Mouse (Mus musculus) right cerebral cortex, postnatal 4 days (tissue): Measurements from ENCODE around the gene Ppp3ca.
"Not testable (repeated sequence)": the region's sequence is repeated elsewhere in the genome, so short reads cannot be mapped to it uniquely, and the experiment has no call there.

Experiments
- DNase-seq: peaks from one replicate; pipeline ENCODE4 v3.0.0-alpha.2; 2022

Gene Ppp3ca

DNA sequence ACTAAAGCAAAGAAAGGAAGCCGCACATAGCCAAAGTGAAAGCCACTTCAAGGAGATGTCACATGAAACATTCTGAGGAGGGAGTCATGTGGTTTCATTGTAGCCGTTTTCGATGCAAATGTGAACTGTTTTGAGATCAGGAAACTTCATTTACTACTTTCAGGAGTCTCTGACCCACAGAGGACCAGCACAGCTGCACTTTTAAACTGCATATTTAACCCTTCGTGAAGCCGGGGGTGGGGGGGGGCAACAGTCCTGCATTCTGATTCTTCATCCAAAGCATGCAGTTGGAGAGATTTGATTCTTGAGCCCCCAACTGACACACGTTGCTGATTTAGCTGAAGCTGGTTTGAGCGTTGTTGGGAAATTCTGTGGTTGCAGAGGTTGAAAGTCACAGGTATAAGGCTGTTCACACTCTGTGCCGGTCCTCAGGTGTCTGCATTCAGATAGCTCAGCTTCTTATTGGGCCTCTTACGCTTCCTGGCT lies 18.2 kb downstream of the Ppp3ca start:
- DNase-seq, result no peak

DNA sequence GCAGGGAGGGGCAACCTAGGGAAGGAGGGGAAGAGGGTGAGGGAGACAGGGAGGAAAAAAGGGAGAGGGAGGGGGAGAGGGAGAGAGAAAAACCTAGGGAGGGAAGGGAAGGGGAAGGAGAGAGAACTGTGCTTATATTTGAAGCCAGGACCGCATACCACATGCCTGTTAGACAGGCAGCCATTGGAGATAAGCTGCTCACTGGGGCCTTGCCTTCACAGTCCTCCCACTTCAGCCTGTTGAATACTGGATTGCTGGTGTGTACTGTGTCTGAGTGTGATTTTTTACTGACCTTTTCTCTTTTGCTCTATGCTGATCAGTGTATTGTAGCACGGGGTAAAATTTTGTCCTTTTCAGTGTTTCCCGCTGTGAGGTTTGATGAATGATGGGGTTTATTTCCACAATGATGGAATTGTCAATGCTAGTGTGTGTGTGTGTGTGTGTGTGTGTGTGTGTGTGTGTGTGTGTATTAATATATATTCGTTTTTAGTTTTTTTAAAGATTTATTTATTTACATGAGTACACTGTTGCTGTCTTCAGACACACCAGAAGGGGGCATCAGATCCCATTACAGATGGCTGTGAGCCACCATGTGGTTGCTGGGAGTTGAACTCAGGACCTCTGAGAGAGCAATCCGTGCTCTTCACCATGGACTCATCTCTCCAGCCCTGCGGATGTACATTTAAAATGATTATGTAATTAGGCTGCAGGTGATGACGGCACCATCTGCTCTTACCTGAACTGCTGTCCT lies 20.0 kb downstream of the Ppp3ca start:
- no peak for DNase-seq

DNA sequence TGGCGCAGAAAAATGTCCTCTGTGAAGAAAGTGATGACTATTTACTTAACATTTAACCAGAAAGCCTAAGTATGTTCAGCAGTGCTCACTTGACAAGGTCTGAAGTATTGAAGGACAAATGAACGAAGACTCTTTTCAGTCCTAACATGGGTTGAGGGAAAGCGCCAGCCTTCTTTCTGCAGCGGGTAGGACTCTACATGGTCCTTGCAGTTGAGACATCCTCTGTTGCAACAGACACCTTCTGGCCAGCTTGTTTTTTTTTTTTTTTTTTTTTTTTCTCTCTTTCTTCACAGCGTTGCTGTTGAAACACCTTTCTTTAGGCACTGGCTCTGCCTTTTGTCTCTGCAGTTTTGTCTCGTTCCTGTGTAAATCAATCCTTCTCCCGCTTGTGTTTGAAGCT lies 22.1 kb downstream of the Ppp3ca start:
- no peak for DNase-seq

DNA sequence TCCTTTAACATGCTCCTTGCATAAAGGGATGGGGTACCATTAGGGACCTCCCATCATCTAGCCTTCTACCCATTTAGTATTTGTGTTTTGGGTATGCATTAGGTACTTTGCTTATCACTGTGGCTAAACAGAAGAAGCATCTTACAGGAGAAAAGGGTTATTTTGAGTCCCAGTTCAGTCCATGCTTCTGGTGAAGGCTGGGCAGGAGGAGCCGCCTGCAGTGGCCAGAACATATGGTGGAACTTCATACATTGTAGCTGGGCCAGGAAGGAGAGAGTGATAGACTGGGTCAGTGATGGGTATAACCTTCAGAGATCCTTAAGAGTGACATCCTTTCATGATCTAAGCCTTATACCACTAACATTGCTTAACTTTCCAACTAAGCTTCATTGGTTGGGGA lies 23.6 kb downstream of the Ppp3ca start:
- no peak for DNase-seq

DNA sequence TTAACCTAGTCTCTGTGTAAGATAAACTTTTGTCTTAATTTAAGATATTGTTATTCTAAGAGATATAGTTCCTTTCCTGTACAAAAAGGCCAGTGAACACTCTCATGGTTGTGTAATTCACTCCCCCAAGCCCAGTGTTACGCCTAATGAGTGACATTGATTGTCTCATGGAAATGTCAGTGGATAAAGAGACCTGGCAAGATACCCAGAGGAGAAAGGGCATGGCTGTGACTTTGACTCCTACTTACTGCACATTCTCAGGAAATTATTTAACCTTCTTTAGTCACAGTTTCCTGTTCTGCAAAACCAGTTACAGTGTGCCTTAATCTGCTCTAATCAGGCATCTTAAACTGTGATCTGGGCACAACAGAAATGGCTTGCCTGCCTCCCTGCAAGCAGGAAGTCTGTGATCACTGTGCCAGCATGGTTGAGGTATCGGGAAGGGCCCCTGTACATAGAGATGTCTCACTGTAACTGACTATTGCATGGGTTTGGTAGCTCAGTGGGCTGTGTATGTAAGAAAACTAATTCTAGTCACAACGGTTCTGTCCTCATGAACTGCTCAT lies 27.8 kb downstream of the Ppp3ca start:
- no peak for DNase-seq

DNA sequence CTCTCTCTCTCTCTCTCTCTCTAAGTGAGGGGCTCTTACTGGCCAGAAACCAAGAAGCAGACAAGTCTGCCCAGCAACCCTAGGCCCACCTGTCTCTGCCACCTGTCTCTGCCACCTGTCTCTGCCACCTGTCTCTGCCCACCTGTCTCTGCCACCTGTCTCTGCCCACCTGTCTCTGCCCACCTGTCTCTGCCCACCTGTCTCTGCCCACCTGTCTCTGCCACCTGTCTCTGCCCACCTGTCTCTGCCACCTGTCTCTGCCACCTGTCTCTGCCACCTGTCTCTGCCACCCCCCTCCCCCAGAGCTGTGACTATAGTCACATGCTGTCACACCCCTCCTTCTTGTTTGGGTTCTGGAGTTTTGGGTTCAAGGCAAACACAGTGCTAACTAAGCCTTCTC lies 29.8 kb downstream of the Ppp3ca start:
- DNase-seq, result not testable (repeated sequence)

DNA sequence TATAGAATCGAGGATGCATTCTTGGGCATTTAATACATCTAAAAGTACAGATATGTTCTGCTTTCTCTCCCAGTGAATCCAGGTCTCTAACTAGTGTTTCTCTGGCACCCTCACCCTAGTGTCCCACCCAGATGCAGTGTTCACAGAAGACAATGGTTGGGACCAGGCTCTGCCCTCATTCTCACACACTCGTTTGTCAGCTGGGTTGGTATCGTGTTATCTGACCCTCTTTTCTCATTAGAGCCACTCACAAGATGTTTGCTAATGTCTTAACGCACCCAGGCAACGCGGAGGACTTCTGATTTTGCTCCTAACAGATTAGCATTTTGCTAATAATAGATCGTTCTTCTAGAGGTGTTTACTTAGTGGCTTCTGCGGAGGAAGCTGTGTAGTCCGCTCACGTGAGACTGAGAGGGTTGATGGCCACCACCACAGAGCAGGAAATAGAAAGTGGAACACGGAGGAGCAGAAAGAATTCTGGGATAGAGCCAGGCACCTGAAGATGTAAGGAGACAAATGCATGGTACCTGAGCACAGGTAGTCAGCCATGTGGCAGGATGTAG lies 30.6 kb downstream of the Ppp3ca start:
- DNase-seq, result no peak

DNA sequence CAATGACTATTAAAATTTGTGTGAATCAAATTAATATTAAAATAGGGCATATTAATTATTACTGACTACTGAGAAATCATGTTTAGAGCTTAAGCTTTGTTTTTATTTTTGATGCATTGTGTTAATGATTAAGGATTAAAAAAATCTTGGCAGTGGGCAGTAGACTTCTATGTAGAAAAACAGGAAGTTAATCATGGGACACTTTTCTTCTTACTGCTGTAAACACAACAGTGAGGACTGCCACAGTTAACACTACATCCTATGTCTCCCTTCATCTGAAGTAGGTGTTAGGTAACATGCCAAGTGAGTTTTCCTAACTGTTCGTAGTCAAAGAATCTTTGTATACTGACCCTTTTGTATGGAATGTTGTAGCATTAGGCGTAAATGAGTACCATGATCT lies 32.9 kb downstream of the Ppp3ca start:
- no peak for DNase-seq

DNA sequence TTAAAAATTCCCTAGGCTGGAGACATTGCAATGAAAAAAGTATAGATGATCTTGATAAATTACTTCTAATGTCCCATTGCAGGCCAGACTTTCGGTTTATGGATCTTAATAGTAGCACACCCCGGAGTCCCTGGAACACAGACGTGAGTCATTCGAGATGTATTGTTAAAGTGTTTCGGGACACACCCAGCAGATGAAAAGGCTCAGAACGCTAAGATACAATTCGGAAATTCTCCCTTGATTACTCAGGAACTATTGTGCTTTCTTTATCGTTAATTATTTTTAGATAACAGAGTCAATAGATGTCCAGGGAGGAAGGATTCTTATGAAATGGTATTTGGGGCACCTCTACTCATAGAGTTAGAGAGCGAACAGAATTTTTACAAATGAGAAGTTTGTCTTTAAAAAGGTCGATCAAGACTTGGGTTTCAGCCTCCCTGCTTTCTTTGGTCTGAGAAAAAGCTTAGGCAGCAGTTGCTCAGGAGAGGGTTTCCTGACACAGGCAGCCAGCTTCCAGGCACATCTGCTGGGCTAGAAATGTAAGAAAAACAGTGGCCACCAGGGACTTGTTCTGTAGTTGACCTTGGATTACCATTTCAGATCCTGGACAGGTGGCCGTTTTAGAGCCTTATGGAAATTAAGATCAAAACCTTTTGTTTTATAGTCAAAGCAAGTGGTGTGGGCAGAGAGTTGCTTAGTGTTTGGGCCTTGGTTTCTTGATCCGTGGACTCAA lies 34.8 kb downstream of the Ppp3ca start:
- no peak for DNase-seq

DNA sequence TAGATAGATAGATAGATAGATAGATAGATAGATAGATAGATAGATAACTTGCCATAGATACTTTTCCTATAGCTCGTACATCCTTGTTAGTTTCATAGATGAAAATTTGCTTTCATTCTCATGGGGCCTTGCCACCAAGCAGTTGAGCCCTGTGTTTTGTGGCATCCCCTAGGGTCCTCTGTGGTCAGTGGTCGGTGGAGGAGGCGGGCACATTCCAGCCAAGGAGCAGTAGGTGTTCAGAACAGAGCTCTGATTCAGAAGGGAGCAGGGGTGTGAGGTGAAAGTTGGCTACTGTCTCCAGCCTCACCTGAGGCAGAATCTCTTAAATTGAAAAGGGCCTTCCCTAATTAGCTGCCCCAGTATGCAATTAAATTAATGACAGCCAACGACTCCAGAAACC lies 36.1 kb downstream of the Ppp3ca start:
- no peak for DNase-seq

DNA sequence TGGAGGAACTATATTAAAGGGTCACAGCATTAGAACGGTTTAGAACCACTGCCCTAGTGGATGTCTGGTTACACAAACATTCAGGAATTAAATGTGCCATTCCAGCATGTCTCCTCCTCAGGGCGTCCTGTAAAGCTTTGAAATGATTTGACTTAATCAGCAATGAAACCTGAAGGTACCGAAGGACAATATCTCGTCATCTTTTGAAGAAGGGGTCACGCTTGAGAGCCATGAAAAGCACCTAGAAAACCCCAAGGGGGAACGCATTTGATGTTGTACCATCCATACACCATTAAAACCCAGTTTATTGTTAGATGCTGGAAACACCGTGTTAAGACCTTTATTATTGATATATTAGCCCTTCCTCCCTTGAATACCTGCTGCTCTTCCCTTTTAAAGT lies 36.8 kb downstream of the Ppp3ca start:
- DNase-seq, result no peak

DNA sequence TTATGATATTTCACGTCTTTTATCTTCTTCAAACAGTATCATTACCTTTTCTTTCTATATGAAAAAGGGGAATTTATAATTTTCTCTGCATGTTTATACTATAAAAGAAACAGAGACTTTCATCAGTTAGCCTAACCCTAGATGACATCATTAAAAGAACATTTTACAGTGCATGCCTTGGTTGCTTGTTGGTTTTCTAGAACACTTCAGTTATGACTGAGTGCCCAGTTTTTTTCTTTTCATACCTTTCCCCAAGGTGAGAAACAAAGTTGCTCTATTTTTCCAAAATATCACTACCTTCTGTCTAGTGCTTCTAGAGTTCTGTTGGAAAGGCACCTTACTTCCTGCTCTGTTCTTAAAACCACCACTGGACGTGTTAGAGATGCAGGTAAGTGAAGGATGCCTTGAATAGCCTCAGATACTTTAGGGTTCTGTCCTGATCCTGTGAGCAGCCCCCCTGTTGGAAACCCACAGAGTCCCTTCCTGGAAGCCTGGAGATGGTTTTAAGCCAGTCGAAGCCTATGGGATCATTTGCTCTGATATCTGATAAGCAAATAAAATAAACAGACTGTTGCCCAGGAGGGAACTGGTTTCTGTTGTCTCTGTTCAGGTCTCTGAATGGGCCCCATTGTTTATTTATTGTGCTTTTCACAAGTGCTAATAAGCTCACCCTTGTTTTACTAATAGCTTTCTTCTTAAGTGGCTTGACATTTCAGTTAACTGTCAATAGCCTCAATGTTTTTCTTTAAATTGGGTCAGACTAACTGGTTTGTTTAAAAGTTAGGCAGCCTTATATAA lies 37.5 kb downstream of the Ppp3ca start:
- no peak for DNase-seq

DNA sequence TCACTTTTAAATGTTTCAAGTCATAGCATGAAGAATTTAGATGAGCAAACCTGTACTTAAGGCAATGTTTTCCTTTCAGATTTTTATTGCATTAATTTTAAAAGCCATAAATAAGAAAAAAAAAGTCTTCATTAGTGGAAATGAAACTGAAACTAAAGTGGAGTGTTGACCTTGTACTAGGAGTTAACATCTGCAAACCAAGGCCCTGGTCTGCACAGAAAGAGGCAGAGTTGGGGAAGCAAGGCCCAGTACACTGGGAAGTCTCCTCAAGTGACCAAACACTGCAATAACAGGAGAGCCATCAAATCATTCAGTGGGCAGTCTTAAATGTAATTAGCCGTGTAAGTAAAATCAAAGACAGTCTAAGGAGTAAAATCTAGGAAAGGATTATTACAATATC lies 38.3 kb downstream of the Ppp3ca start:
- no peak for DNase-seq

DNA sequence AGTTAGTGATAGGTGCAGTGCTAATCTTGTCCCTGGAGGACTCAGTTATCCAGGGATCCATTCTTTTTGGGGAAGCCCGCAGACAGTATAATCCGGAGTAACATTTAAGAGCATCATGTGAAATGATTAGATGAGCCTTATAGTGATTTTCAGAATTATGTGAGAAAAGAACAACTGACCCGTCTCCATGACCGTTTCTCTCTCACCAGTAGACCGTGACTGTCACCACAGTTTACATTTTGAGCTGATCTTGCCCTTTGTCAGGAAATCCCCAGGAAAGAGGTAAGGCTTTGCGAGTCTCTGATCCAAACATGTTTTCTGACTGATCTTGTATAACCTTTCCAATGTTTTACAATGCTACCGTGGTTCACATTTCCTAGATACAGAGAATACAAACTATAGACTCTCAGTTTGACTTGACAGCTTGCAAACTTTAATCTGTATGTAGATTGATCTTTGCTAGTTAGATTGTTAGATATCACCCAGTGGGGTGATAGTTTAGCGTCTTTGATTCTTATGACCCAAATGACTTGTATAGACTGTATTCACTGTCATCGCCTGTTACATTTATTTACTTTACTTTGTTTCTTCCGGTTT lies 40.5 kb downstream of the Ppp3ca start:
- no peak for DNase-seq

DNA sequence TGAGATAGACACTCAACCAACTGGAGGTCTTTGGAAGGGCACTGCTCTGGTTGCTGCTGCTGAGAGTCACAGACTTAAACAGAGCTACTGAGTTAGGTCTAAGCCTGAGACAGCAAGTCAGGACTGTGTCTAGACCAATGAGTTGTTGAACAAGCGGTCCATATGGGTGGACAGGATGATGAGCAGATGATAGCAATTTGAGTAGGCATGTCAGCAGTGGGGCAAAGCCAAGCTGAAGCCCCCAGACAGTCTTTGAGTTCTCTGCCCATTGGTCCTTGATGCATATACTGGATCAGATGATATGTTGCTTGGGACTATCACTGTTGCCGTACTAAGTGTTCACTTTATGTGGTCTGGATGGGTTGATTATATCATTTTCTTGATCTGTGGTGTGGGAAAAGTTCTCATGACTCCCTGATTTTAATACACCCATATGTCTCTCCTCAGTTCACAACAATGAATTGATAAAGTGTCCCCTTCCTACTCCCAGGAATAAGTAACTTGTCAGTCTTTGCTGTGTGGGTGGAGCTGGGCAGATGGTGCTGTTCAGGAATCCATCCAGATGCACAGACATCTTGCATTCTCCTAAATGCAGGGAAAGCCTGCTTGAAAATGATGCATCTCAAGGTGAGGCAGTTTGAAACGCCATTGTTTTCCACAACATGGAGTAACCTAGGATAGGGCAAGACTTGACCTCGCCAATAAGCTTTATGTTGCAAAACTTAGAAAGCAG lies 44.5 kb downstream of the Ppp3ca start:
- DNase-seq, result no peak

DNA sequence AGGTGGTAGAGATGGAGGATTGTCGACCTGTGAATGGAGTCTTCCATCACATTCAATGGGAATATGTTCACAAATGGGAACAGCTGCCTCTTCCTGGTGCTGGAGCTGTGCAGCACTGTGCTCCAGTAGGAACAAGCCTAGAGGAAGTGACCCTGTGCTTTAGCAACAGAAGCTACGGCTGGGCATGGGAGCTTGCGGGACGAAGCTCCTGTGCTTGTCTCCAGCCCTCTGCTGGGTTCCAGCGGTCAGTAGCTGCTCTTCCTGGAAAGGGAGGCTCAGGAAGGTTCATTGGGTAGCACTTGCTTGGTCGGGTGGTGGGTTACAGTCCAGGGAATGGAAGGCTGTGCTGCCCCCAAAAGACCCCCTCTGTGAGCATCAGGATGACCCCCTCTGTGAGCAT lies 46.3 kb downstream of the Ppp3ca start:
- DNase-seq, result no peak

DNA sequence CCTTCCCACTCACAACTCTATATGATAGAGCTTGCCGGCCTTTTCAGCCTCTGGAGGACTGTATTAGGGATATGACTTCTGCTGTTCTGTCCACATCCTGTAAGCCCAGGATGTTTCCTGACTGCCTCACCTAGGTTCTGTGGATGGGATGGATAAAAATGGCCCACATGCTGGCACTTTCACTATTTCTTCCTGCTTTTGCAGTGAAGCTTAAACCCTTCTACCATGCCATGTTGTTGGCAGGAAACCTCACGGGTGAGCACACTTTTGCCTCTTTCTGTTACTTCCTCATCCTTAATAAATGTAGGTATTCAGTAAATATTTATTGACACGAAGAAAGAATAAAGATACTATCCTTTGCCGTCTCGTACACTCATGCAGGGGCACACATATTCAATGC lies 48.5 kb downstream of the Ppp3ca start:
- no peak for DNase-seq

DNA sequence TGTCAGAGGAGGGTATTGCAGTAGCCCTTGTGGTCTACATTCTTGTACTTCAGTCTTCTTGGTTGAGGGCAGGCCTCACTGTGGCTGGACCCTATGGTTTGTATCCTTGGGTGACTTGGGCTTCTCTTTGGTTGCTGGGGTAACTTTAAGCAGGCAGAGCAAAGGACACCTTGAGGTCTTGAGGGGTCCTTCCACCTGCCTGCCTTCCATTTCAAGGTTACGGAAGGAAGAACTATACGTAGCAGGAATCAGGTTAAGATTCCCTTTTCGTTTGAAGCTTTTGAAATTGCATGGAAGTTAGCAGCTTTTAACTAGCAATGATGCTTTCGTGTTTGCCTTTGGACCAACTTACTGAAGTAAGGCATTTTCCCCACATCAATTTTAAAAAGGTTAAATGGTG lies 51.3 kb downstream of the Ppp3ca start:
- DNase-seq, result no peak

DNA sequence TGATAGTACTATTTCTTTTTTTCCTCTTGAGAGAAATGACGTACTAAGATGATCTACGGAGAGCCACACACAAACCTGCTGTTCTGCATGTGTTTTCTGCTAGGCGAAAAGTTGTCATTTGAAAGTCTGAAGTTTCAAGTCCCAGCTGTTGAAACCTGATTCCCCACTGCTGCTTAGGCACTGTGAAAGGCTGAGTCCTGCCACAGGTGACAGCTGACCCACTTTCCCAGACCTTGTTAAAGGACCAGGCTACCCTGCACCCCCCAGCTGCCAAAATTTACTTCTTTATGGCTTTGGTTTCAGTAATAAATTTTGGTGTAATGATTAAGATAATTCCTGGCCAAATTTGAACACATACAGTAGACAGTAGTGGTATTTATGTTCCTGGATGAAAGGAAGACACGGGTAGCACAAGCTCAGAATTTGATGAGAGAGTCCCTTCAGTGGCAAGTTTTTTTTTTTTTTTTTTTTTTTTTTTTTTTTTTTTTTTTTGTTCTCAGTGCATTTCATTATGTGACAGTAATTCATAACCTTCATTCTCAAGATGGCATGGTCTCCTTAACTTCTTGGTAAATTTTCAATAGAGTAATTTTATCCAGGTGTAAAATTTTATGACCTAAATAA lies 52.0 kb downstream of the Ppp3ca start:
- no peak for DNase-seq

DNA sequence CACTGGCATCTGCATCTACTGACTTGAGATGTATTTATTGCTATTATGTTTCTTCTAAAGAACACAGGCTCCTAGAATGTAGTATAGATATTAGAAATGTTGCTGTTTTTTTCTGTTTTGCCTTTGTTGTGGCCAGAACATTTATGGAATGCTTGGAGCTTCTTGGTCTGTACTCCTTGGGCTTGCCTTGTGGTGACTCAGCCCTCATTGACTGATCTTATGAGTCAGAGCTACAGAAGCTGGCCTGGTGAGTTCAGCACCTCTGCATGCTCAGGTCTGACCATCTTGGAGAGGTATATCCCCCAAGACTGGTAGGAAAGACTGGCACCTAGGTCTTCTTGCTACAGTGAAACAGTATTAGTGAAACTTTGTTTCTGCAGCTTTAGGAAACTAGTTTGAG lies 52.6 kb downstream of the Ppp3ca start:
- DNase-seq, result no peak
